Mouse (Mus musculus): ENCODE results near the gene Azin2. TPM values are rescaled to one million over a fixed set of nuclear protein-coding genes. Genes with fewer than 3 reads are reported as not detected.
A peak's percentile ranks its signal among the peaks of the same experiment; 100 is the strongest.

Azin2 gene
- 20.0 and 27.1 TPM in 2 replicates for polyA plus RNA-seq (2014; fragmentation: Nextera tagmentation; extraction: Ambion mirVana)

DNA sequence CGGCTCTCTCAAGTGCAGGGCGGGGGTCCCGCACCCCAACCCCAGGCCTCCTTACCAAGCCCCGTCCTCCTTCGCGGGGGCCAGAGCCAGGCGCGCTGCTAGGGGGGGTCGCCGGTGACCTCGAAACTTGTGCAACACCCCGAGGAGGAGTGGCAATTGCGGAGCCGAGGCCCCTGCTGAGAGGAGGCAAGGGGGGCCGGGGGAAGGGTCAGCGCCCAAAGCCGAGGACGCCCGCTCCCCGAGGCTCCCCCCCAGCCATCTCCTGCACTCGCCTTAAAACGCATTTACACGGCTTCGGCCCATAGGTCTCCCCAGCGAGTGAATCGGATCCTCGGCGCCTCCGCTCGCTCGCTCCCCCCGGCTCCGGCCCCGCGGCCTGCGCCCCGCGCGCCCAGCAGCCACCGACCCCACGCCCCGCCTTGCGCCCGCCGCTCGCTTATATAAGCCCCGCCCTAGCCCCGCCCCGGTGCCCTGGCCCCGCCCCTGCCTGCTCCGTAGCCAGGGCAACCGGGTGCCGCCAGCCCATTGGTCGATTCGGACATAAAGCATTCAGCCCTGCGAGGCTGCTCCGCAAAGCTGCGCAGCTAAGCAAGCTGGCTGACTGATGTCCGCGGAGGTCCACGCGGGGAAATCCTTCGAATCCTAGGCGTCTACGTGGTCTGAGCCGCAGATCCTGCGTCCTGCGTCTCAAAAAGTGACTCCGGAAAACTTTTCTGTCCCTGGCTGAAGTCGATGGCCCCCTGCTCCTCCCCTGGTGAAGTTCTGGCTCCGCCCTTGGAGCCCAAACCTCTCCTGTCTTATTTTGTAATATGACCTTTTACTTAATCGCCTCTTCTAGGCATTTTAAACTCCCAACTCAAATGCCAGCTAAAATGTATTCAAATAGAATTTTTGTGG is at the start of gene Azin2:
Gene Azin2 (minus strand): TSS at position 414 of the 897 bp plus-strand sequence.
- peak within 1 kb of the TSS; percentile 79 for H3K4me3 ChIP-seq (ENCODE audit: low read depth, low read length)
- 1% methylated on average over 38 of the region's 72 CpGs for WGBS
- peaks cover 32% of the 10 kb centered on the region for H3K4me1 ChIP-seq (ENCODE audit: control insufficient read depth, insufficient read depth, low read length)
- H3K36me3 ChIP-seq (ENCODE audit: control insufficient read depth, insufficient read depth, low read length): no peaks in the 10 kb centered on the region
- no peaks in the 10 kb centered on the region for H3K27me3 ChIP-seq (replicated peaks; ENCODE audit: control insufficient read depth, insufficient read depth, low read length)
- no peaks in the 10 kb centered on the region for H3K9me3 ChIP-seq (ENCODE audit: control insufficient read depth, low read length)
- H3K4me2 ChIP-seq (ENCODE audit: low read depth, low read length): peak within 1 kb of the TSS; percentile 95
- DNase-seq (ENCODE audit: low spot score) (peak; percentile 95), ATAC-seq (ENCODE audit: low read depth) (peak; percentile 95)
- peak within 1 kb of the TSS; percentile 76 for H3K27ac ChIP-seq (replicated peaks; ENCODE audit: low read depth, low read length)
- H3K9ac ChIP-seq (ENCODE audit: low read depth, low read length): peak within 1 kb of the TSS; percentile 85

DNA sequence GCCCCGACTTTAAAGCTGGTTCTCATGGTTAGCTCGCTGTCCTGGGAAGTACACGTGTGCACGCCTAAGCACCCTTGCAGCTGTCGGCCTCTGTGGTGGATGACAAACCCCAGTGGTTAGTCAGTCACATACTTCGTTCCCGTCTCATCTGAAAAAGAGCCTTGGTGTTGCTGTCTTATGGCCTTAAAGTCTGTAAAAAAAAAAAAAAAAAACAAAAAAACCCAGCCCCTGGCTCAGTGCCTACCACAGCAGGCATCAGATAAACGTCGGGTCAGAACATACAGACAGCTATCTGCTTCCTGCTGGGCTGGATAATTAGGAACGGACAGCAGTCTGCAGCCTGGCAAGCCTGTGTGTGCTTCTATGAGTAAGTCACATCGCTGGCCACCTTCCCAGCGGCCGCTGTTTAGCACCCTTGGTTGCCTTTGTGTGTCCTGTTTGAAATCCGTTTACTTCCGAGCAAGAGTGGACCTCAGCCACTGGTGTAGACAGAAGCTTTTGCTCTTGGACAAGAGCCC is 49.4 kb upstream of the Azin2 start:
- no peak overlapping the region for H3K4me3 ChIP-seq (ENCODE audit: low read depth, low read length)
- H3K36me3 ChIP-seq (ENCODE audit: control insufficient read depth, insufficient read depth, low read length): peaks cover 45% of the 10 kb centered on the region
- no peak overlapping the region for H3K4me2 ChIP-seq (ENCODE audit: low read depth, low read length)
- ATAC-seq (ENCODE audit: low read depth) (no peak), DNase-seq (ENCODE audit: low spot score) (no peak)
- H3K4me1 ChIP-seq (ENCODE audit: control insufficient read depth, insufficient read depth, low read length): peaks cover 9% of the 10 kb centered on the region; the same call in 1 of the 2 replicates
- no peak overlapping the region for H3K9ac ChIP-seq (ENCODE audit: low read depth, low read length)
- no peaks in the 10 kb centered on the region for H3K9me3 ChIP-seq (ENCODE audit: control insufficient read depth, low read length)
- H3K27me3 ChIP-seq (replicated peaks; ENCODE audit: control insufficient read depth, insufficient read depth, low read length): no peaks in the 10 kb centered on the region
- H3K27ac ChIP-seq (replicated peaks; ENCODE audit: low read depth, low read length): peak overlapping the region; percentile 28; the same call in 1 of the 2 replicates
- 48% methylated on average over 15 of the region's 15 CpGs for WGBS

DNA sequence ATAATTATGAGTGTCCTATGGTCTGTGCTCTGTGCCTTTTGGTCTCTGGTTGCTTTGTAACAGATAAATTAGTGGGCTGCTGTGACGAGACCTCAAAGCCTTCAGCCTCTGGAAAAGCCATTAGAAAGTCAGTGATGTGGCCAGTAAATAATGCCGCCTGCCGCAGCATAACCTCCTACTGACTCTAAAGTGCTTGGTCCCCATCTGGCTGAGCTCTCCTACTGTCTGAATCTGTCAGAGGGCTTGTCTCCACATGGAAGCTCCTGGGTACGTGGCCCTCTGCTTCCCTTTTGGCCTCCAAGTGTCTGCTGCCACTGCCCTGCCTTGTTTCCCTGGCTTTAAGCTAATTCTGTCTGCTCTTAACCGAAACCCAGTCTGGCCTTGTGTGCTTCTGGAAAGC is 47.3 kb upstream of the Azin2 start:
- no peak overlapping the region for H3K4me2 ChIP-seq (ENCODE audit: low read depth, low read length)
- H3K9me3 ChIP-seq (ENCODE audit: control insufficient read depth, low read length): no peaks in the 10 kb centered on the region
- DNase-seq (ENCODE audit: low spot score): no peak
- H3K4me1 ChIP-seq (ENCODE audit: control insufficient read depth, insufficient read depth, low read length): no peaks in the 10 kb centered on the region
- no peak overlapping the region for H3K4me3 ChIP-seq (ENCODE audit: low read depth, low read length)
- 66% methylated on average over 5 of the region's 5 CpGs for WGBS
- no peaks in the 10 kb centered on the region for H3K27me3 ChIP-seq (replicated peaks; ENCODE audit: control insufficient read depth, insufficient read depth, low read length)
- peaks cover 60% of the 10 kb centered on the region for H3K36me3 ChIP-seq (ENCODE audit: control insufficient read depth, insufficient read depth, low read length)
- ATAC-seq (ENCODE audit: low read depth): no peak
- no peak overlapping the region for H3K27ac ChIP-seq (replicated peaks; ENCODE audit: low read depth, low read length)
- no peak overlapping the region for H3K9ac ChIP-seq (ENCODE audit: low read depth, low read length)

DNA sequence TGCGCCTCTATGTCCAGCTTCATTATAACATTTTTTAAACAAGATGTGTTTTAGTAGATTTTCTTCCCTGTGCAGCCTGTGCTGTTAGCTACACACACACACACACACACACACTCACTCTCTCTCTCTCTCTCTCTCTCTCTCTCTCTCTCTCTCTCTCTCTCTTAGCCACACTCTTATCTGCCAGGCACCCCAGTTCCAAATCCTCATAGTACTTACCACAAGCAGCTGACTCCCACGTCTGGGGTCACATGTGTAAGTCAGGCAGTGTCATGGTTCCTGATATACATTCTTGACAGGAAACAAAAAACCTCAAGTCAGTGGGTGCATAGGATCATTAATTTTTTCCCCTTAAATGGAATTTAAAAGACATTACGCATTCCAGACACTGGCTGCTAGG is 46.4 kb upstream of the Azin2 start:
- DNase-seq (ENCODE audit: low spot score) (no peak), ATAC-seq (ENCODE audit: low read depth) (no peak)
- Histone ChIP-seq H3K4me1 (ENCODE audit: control insufficient read depth, insufficient read depth, low read length) (no peaks in the 10 kb centered on the region), H3K36me3 (ENCODE audit: control insufficient read depth, insufficient read depth, low read length) (peaks cover 63% of the 10 kb centered on the region), H3K27ac (replicated peaks; ENCODE audit: low read depth, low read length) (no peak overlapping the region), H3K4me3 (ENCODE audit: low read depth, low read length) (no peak overlapping the region), H3K9ac (ENCODE audit: low read depth, low read length) (no peak overlapping the region), H3K9me3 (ENCODE audit: control insufficient read depth, low read length) (no peaks in the 10 kb centered on the region), H3K4me2 (ENCODE audit: low read depth, low read length) (no peak overlapping the region), H3K27me3 (replicated peaks; ENCODE audit: control insufficient read depth, insufficient read depth, low read length) (no peaks in the 10 kb centered on the region)
- 78% methylated on average over 3 of the region's 3 CpGs for whole genome bisulfite sequencing

DNA sequence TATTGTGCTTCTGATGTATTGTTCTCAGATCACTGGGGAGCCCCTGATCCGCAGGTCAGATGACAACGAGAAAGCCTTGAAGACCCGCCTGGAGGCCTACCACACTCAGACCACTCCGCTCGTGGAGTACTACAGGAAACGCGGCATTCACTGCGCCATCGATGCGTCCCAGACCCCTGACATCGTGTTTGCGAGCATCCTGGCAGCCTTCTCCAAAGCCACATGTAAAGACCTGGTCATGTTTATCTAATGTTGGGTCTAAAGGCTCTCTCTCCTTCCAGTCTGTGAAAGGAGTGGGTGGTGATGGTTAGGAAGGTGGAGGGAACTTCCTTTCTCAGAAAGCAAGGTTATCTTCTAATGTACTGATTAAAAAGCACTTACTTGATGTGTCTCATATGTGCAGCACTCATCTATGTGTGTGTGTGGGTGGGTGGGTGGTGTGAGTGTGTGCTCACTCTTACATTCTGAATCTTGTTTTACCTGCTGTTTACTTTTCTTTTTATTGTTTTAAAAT is 45.8 kb upstream of the Azin2 start:
- no peak overlapping the region for H3K4me3 ChIP-seq (ENCODE audit: low read depth, low read length)
- H3K27ac ChIP-seq (replicated peaks; ENCODE audit: low read depth, low read length): no peak overlapping the region
- H3K36me3 ChIP-seq (ENCODE audit: control insufficient read depth, insufficient read depth, low read length): peaks cover 69% of the 10 kb centered on the region
- no peak for ATAC-seq (ENCODE audit: low read depth)
- 85% methylated on average over 12 of the region's 12 CpGs for WGBS
- no peaks in the 10 kb centered on the region for H3K27me3 ChIP-seq (replicated peaks; ENCODE audit: control insufficient read depth, insufficient read depth, low read length)
- no peak overlapping the region for H3K9ac ChIP-seq (ENCODE audit: low read depth, low read length)
- no peak overlapping the region for H3K4me2 ChIP-seq (ENCODE audit: low read depth, low read length)
- no peak for DNase-seq (ENCODE audit: low spot score)
- H3K4me1 ChIP-seq (ENCODE audit: control insufficient read depth, insufficient read depth, low read length): no peaks in the 10 kb centered on the region
- no peaks in the 10 kb centered on the region for H3K9me3 ChIP-seq (ENCODE audit: control insufficient read depth, low read length)

DNA sequence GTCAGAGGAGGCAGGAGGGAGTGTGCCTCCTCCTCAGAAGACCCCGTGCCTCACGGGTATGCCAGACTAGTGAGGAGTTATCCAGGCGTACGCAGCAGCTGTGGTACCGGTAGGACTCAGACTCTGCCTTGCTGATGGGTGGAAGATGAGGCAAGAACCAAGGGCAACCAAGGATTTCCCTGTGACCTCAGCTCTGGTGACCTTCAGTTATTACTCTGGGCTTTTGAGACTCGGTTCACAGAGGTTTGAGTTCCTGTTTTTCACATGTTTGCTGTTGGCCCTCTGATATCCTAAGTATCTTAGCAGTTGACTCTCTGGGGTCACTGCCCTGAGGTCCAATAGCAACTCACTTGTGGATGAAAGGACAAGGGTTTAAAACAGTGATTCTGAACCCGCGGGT is 41.5 kb upstream of the Azin2 start:
- H3K9ac ChIP-seq (ENCODE audit: low read depth, low read length): no peak overlapping the region
- DNase-seq (ENCODE audit: low spot score) (no peak), ATAC-seq (ENCODE audit: low read depth) (no peak)
- no peak overlapping the region for H3K27ac ChIP-seq (replicated peaks; ENCODE audit: low read depth, low read length)
- no peaks in the 10 kb centered on the region for H3K27me3 ChIP-seq (replicated peaks; ENCODE audit: control insufficient read depth, insufficient read depth, low read length)
- no peaks in the 10 kb centered on the region for H3K9me3 ChIP-seq (ENCODE audit: control insufficient read depth, low read length)
- H3K36me3 ChIP-seq (ENCODE audit: control insufficient read depth, insufficient read depth, low read length): peaks cover 81% of the 10 kb centered on the region
- no peak overlapping the region for H3K4me3 ChIP-seq (ENCODE audit: low read depth, low read length)
- H3K4me1 ChIP-seq (ENCODE audit: control insufficient read depth, insufficient read depth, low read length): no peaks in the 10 kb centered on the region
- WGBS: 96% methylated on average over 8 of the region's 8 CpGs
- H3K4me2 ChIP-seq (ENCODE audit: low read depth, low read length): no peak overlapping the region

DNA sequence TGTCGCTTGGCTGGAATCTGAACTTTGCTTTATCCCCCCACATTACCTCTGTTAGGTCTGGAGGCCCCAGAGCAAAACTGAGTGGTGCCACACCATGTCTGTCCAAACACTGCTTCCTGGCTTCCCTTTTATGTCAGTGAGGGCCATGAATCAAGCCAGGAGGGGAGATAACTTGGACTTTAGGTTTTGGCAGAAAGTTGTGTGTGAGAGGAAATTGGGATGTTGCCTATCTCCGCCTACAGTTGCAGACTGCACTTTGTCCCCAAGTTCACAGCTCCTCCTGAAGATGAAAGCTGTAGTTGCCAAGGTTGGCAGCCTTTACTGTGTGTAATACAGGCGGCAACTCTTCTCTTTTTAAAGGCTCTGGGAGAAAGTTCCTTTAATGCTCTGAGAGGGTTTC is 38.5 kb upstream of the Azin2 start:
- DNase-seq (ENCODE audit: low spot score) (no peak), ATAC-seq (ENCODE audit: low read depth) (no peak)
- Histone ChIP-seq H3K36me3 (ENCODE audit: control insufficient read depth, insufficient read depth, low read length) (peaks cover 61% of the 10 kb centered on the region), H3K27ac (replicated peaks; ENCODE audit: low read depth, low read length) (no peak overlapping the region), H3K9ac (ENCODE audit: low read depth, low read length) (no peak overlapping the region), H3K4me3 (ENCODE audit: low read depth, low read length) (no peak overlapping the region), H3K27me3 (replicated peaks; ENCODE audit: control insufficient read depth, insufficient read depth, low read length) (no peaks in the 10 kb centered on the region), H3K4me1 (ENCODE audit: control insufficient read depth, insufficient read depth, low read length) (no peaks in the 10 kb centered on the region), H3K4me2 (ENCODE audit: low read depth, low read length) (no peak overlapping the region), H3K9me3 (ENCODE audit: control insufficient read depth, low read length) (no peaks in the 10 kb centered on the region)
- 86% methylated on average over 3 of the region's 3 CpGs for WGBS

DNA sequence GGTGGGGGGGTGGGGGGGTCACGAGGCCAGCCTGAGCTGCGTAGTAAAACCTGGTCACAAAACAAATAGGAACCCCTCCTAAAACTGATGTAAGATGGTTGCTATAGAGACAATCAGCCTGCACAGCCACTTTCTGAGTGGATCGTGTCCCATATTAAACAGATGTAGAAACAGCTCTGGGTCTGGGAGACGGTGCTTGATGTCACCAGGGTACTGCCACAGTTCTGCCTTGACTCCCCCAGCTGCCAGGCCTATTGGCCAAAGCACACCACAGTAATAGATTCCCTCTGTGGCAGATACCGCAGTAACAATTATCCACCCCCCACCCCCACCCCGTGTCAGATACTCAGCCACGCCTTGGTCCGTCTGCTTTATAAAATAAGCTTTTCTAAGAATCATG is 36.2 kb upstream of the Azin2 start:
- H3K4me3 ChIP-seq (ENCODE audit: low read depth, low read length): no peak overlapping the region
- no peak for DNase-seq (ENCODE audit: low spot score)
- no peaks in the 10 kb centered on the region for H3K27me3 ChIP-seq (replicated peaks; ENCODE audit: control insufficient read depth, insufficient read depth, low read length)
- peaks cover 45% of the 10 kb centered on the region for H3K36me3 ChIP-seq (ENCODE audit: control insufficient read depth, insufficient read depth, low read length)
- H3K4me1 ChIP-seq (ENCODE audit: control insufficient read depth, insufficient read depth, low read length): peaks cover 8% of the 10 kb centered on the region
- no peak overlapping the region for H3K4me2 ChIP-seq (ENCODE audit: low read depth, low read length)
- peak overlapping the region; percentile 14; the same call in 1 of the 2 replicates for H3K9ac ChIP-seq (ENCODE audit: low read depth, low read length)
- peak overlapping the region; percentile 3; the same call in 1 of the 2 replicates for H3K27ac ChIP-seq (replicated peaks; ENCODE audit: low read depth, low read length)
- ATAC-seq (ENCODE audit: low read depth): no peak
- H3K9me3 ChIP-seq (ENCODE audit: control insufficient read depth, low read length): no peaks in the 10 kb centered on the region
- 62% methylated on average over 8 of the region's 8 CpGs for WGBS
